Mouse (Mus musculus): ENCODE data around the gene Apol10b. TPM values are rescaled to one million over a fixed set of nuclear protein-coding genes. Genes with fewer than 3 reads are reported as not detected.
"Not testable (repeated sequence)": the region's sequence is repeated elsewhere in the genome, so short reads cannot be mapped to it uniquely, and the experiment has no call there.

Gene Apol10b
- total RNA-seq (2021): 1 to 10 TPM in 1 of 2 experiments, under 1 TPM in 1; 0.27 to 1.2 TPM
- long read RNA-seq, experiment 1, partial matches to known transcripts: 0 of 3 reads
- long read RNA-seq, experiment 1, other reads (novel, unspliced or antisense): 2 of 3 reads
- long read RNA-seq, experiment 2, partial matches to known transcripts: 0 of 1 reads
- long read RNA-seq, experiment 2, other reads (novel, unspliced or antisense): 0 of 1 reads

DNA sequence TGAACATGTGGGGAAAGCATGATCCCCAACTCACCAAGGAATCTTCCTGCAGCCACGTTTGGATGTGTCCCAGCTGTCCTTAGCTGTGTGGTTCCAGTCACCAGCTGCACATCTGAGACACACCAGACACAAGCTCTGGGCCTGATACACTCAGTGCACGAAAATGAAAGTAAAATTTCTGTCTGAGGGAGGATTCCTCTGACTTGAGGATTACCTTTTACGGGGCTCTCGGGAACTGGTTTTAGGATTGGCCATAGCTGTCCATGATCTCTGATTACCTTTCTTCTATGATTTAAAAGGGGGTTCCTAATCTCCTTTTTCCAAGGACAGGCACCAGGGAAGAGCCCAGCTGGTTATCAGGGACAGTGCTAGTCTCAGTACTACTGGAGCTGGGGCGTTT is at the start of gene Apol10b:
Apol10b (minus strand) TSS at position 165 of the 400 bp plus-strand sequence.
- DNase-seq (ENCODE audit: low spot score): no peak

DNA sequence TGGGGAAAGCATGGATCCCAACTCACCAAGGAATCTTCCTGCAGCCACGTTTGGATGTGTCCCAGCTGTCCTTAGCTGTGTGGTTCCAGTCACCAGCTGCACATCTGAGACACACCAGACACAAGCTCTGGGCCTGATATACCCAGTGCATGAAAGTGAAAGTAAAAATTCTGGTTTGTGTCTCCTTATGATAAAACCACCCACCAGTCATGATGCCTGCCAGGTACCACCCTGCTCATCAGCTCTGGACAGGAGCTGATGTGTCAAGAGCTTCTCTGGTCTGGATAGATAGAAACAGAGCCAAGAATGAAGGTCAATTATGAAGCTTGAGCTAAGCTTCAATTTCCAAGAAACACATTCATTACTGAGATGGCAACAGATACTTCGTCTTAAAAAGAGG is 47.3 kb upstream of the Apol10b start, which contains the start of gene Apol11b:
Apol11b (minus strand) TSS at position 111 of the 400 bp plus-strand sequence.
- DNase-seq (ENCODE audit: low spot score): not testable (repeated sequence)

DNA sequence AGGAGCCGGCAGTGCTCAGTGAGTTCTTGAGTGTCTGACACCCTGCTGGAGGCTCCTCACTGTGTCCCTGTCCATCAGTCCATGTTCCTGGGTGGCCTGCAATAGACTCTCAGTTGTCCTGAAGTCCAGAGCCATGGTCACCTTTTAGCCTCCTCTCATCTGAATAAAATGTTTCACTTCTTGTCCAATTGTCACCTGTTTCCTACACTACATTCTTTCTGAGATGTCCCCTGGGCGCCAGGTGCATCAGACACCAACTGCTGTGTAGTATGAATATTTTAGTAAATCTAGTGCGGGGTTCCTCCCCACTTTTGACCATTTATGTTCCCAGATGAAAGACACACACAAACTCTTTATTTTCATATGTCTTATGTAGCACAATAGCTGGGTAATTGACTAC is 33.9 kb upstream of the Apol10b start:
- not testable (repeated sequence) for DNase-seq (ENCODE audit: low spot score)

DNA sequence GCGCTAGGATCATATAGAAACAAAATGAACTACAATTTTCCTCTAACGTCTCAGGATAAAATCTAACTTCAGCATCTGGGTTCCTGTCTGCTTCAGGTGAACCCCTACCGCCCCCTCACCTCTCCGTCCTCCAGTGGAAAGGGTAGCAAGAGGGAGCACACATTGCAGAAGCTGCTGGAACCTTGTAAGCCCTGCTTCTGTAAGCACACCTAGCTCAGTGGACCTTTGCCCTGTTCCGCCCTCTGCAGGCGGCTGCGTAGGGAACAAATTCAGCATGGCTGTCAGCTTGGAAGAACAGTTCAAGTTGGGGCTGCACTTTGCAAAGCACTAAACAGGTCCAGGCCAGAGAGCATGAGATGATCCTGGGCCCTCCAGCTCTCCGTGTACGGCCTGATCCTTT is 32.7 kb upstream of the Apol10b start:
- DNase-seq (ENCODE audit: low spot score): not testable (repeated sequence)

DNA sequence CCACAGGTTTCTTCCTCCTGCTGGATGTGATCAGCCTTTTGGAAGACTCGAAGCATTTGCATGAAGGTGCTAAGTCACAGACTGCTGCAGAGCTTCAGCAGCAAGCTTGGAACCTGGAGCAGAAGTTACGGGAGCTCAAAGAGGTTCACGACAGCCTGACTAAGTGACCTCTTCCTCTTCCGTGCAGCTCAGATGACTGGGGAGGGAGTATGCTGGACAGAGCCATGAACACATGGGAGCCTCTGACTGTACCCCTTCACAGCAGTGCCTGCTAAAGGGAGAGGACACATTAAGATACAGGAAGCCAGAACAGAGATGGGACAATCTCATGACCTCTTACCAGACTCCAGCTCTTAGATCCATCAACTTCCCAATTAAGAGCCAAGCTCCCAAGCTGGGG is 30.5 kb upstream of the Apol10b start:
- DNase-seq (ENCODE audit: low spot score): not testable (repeated sequence)

DNA sequence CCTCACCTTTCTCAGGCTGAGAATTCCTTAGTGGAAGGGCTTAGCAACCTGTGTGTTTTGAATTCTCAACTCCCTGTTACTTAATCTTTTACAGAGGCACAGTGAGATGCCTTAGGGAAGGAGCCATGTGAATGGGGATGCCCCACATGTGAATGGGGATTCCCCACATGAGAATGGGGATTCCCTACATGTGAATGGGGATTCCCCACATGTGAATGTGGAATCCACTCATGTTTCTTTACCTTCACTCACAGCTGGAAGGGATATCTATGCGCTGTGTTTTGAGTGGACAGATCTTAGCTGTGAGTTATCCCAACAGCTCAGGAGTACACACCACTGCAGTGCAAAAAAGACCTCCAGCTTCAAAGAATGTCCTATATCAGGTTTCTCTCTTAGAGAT is 28.8 kb upstream of the Apol10b start:
- DNase-seq (ENCODE audit: low spot score): no peak

DNA sequence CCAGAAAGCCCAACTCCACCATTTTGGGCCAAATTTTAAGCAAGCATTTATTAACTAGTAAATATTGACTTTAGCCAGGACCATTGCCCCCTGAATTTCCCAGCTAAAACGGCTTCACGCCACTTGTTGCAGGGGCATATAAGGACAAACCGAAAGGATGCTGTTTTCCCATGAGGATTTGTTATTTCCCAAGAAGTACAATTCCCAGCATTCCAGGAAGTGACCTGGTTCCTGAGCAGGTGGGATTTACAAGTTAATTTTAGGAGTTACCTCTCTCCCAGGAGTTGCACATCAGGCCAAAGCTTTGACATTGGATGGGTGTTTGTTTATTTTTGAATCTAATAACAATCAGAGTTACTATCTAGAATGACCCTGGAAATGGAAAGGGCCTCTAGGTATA is 10.1 kb upstream of the Apol10b start:
- no peak for DNase-seq (ENCODE audit: low spot score)

DNA sequence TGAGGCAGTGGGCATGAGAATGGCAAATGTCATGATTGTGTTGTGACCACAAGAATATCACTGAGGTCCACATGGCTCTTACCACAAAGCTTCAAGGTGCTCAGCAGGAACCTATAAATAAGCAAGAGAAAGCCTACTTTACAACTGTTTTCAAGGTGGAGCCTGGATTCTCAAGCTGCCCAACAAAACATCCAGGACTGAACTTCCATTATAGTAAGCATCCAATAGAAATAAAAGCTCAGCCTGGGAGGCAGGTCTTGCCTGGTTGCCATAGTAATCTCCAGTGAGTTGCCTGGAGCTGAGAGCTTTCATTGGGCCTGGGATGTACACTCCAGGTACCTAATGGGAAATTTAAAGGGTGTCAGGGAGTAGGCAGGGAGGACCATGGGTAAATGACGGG is 3.0 kb upstream of the Apol10b start, which contains the start of gene Gm36245:
Gm36245 (plus strand) TSS at position 301 of the 400 bp plus-strand sequence.
- DNase-seq (ENCODE audit: low spot score): no peak

DNA sequence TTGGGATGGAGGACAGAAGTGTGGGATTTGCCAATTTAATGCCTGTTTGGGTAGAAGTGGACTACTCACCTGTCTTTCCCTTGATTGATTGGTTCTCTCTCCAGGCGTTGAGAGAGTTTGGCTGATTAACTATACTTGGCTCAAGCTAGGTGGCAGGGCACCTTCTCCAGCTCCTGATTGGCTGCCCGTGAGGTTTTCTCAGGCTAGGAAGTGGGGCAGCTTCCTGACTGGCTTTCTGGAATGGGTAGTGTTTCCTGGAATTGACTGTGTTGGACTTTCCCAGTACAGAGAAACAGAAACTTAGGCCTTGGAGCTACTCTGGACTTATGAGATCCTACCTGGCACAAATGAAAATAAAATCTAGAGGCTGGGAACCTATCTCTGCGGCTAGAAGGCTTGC is 2.5 kb upstream of the Apol10b start:
- no peak for DNase-seq (ENCODE audit: low spot score)

DNA sequence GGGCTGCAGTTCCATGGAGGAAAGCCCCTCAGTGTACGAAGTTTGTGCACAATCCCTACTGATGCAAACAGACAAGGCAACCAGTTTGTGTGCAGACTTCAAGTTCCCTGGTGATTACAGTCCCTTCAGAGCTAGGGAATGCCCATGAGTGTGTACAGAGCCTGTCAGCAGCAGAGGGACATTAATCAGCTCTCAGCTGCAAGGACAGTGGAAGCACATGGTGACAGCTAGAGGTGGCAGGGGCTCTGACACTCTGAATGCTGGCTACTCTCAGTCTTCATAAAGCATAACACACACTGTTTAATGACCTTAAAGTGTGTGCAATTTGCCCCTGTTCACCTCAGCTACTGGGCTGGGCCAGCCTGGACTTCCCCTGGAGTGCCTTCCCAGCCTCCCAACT is 2.4 kb downstream of the Apol10b start:
- DNase-seq (ENCODE audit: low spot score): no peak

DNA sequence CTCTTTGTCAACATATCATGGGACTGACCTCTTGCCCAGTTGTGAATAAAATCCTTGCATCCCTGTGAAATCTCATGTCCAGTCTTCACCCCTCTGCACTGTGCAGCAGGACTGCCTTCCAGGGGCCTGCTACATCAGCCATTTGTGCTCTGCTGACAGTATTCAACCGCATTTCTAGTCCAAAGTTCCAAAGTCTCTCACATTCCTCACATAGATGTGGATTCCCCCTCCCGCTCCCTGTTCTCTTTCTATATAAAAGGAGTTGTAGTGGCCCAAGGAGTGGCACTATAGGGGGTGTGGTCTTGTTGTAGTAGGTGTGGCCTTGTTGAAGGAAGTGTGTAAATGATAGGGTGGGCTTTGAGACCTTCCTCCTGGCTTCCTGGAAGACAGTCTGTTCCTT is 5.0 kb downstream of the Apol10b start:
- no peak for DNase-seq (ENCODE audit: low spot score)

DNA sequence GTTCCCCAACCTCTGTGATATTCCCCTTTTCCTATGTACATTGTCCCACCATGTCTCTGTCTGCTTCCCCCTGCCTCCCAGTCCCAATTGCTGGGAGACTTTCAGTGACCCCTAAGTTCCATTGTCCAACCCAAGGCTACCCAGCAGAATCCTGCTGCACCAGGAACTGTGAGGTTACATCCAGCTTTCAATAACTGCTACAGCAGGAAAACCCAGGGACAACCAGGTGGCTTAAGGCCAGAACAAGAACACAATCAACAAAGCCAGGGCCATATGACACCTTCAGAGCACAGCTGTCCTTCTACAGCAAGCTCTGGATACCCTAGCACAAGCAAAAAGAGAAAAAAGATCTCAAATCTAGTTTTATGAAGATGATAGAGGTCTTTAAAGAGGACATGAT is 6.9 kb downstream of the Apol10b start:
- no peak for DNase-seq (ENCODE audit: low spot score)

DNA sequence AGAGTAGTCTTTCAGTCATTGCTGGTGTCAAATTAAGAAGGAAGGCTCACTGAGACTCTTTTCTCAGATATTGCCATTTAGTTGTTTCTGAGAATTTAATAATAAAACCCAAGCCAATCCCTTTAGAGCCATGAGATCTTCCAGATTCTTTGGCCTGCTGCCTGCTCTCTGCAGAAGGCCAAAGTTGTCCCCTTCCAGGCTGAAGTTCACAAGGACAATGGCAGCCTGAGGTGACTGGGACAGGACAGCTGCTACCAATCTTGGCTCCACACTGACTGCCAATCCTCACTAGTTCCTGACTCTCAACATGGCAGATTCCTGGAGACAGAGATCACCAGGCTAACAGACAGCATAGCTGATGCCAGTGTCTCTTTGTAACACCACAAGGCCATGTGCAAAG is 8.9 kb downstream of the Apol10b start:
- no peak for DNase-seq (ENCODE audit: low spot score)

DNA sequence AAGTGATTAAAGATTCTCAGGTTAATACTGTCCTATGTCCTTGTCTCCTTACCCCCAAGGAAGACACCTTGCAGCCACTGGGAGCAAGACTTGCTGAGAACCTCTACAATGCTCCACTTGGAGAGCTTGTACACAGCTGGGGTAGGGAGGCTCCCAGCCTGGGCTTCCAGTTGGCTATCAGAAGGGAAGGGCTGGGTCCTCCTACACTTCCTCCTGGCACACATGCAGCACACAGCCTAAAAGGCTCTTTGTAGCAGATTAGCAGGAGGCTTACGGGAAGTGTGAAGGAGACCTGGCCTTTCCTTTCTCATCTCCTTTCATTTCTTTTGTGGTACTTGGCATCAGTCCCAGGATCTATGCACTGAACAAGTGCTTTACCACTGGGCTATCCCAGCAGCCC is 14.2 kb downstream of the Apol10b start:
- DNase-seq (ENCODE audit: low spot score): peak; percentile 27

DNA sequence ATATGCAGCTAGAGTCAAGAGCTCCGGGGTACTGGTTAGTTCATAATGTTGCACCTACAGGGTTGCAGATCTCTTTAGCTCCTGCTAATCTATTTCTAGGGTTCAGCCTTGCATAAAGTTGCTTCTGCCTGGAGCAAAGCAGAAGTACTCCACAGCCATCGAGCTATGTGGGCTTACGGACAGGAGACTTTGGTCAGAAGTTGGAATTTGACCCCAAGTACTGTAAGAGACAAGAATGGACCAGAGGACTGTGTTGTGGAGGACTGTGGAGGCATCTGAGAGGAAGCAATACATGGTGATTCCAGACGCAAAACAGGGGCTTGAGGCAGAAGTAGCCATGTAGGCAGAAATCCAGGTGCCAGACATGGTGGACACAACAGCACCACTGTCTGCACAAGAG is 16.6 kb downstream of the Apol10b start:
- no peak for DNase-seq (ENCODE audit: low spot score)

DNA sequence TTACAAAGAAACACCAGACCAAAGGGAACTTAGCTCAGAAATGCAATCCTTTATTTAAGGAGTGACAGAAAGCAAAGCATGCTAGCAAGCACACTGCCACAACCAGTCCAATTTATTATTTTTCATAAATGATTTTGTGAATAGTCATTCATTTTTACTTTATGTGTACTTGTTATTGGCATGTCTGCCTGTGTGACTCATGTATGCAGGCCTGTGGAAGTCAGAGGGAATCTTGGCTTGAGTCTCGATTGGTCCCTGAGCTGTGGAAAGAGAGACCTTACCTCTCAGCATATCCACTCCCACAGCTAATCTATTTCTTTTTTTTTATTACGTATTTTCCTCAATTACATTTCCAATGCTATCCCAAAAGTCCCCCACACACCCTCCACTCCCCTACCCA is 17.1 kb downstream of the Apol10b start:
- DNase-seq (ENCODE audit: low spot score): no peak

DNA sequence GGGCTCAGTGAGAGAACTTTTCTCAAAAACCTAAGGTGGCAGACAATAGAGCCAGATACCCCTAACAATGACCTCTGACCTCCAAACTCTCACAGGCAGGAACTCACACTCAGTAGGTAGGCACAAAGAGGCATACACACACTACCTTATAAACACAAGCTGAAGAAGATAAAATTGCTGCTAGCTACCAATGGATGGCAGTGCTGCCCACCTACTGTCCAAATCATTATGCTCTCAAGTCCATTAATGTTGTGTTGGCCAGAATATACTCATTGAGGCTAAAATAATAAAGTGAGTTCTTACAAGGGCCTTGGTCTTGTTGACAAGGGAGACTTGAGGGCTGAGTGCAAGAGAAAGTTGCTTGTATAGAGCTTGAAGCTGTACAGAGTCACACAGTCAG is 32.7 kb downstream of the Apol10b start:
- no peak for DNase-seq (ENCODE audit: low spot score)

DNA sequence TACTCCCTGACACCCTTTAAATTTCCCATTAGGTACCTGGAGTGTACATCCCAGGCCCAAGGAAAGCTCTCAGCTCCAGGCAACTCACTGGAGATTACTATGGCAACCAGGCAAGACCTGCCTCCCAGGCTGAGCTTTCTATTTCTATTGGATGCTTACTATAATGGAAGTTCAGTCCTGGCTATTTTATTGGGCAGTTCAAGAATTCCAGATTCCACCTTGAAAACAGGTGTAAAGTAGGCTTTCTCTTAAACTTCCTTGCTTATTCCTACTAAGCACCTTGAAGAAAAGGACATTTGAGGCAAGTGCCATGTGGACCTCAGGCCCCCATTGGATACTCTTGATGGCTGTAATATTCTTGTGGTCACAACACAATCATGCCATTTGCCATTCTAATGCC is 34.1 kb downstream of the Apol10b start, which contains the start of gene 1700025B11Rik:
1700025B11Rik (minus strand) TSS at position 101 of the 400 bp plus-strand sequence.
- DNase-seq (ENCODE audit: low spot score): no peak

DNA sequence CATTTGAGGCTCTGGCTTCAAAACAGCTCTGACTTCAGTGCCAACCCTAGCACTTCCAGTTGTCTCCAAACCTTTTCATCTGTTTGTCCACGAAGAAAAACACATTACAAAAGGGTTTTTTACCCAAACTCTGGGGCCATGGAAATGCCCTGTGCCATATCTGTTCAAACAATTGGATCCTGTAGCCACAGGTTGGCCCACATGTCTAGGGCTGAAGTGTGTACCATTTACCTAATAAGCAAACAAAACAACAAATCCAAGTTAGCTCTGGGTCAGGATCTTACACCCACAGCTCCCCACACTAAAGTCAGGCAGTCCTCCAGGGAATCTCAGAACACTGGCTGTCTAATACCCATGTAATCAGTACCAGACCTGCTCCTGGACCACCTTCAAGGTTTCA is 56.7 kb downstream of the Apol10b start:
- DNase-seq (ENCODE audit: low spot score): not testable (repeated sequence)

All from gastrocnemius, adult 18-20 months (tissue).